Mouse (Mus musculus) liver, embryonic 16.5 days (tissue): ENCODE measurements around the gene Adamtsl2. TPM values are rescaled to one million over a fixed set of nuclear protein-coding genes. Genes with fewer than 3 reads are reported as not detected.

Experiments
- ATAC-seq: fragments of 200-750 bp; cut with Nextera tagmentation; 2 replicates; pipeline ENCODE4 v1.8.0; 2017; ENCODE audit warnings: low read depth, mild to moderate bottlenecking, moderate number of reproducible peaks, moderate library complexity
- H3K27ac ChIP-seq: fragments of 300-500 bp; sonication (generic); 2 replicates; pipeline ENCODE4 v1.5.1; 2014; ENCODE audit warnings: mild to moderate bottlenecking, low read length
- H3K27me3 ChIP-seq: fragments of 300-500 bp; sonication (generic); 2 replicates; pipeline ENCODE4 v1.6.1; 2014; ENCODE audit warnings: low read depth, low read length, mixed read lengths; ENCODE audit not compliant: control insufficient read depth, insufficient read depth
- H3K36me3 ChIP-seq: fragments of 300-500 bp; sonication (generic); 2 replicates; pipeline ENCODE4 v1.6.1; 2014; ENCODE audit warnings: mild to moderate bottlenecking; ENCODE audit not compliant: control insufficient read depth, insufficient read depth
- H3K4me1 ChIP-seq: fragments of 300-500 bp; sonication (generic); 2 replicates; pipeline ENCODE4 v1.6.1; 2014; ENCODE audit warnings: low read depth, low read length, mixed read lengths; ENCODE audit not compliant: control insufficient read depth
- H3K4me2 ChIP-seq: fragments of 300-500 bp; sonication (generic); 2 replicates; pipeline ENCODE4 v1.6.1; 2014; ENCODE audit warnings: low read depth, low read length, mixed read lengths
- H3K4me3 ChIP-seq: fragments of 300-500 bp; sonication (generic); 2 replicates; pipeline ENCODE4 v1.5.1; 2014; ENCODE audit warnings: low read depth, mild to moderate bottlenecking, low read length
- H3K9ac ChIP-seq: fragments of 300-500 bp; sonication (generic); 2 replicates; pipeline ENCODE4 v1.6.1; 2014; ENCODE audit warnings: low read depth, low read length
- H3K9me3 ChIP-seq: fragments of 300-500 bp; sonication (generic); replicated peaks from 2 replicates; pipeline ENCODE4 v1.6.1; 2016; ENCODE audit warnings: low read length; ENCODE audit not compliant: control insufficient read depth
- WGBS: fragments of 180-500 bp; shearing (Covaris S2); extraction: QIAGEN DNeasy Blood & Tissue Kit; methylation state at CpG from one replicate; pipeline ENCODE4 v1.1.7; 2014; ENCODE audit not compliant: insufficient replicate concordance; 5-methylcytosine and 5-hydroxymethylcytosine counted together
- polyA plus RNA-seq: library from polyadenylated mRNA; unstranded; fragments of >200 nt; fragmentation: Nextera tagmentation; extraction: Ambion mirVana; gene quantifications from 2 replicates; pipeline ENCODE4 v1.2.1, GENCODE M21; 2015

Adamtsl2 gene
- polyA plus RNA-seq, 1 experiment from 2014 or later = 0.76 TPM

GRCm38 (mm10) chr2:27070247-27070813 is 8.8 kb upstream of the Adamtsl2 start:
- Histone ChIP-seq H3K4me2 (no peak overlapping the region), H3K27ac (no peak overlapping the region), H3K4me3 (no peak overlapping the region), H3K36me3 (no peaks in the 10 kb centered on the region), H3K27me3 (no peaks in the 10 kb centered on the region), H3K9ac (no peak overlapping the region), H3K9me3 (no peaks in the 10 kb centered on the region), H3K4me1 (no peaks in the 10 kb centered on the region)
- no peak for ATAC-seq
- 40% methylated on average over 2 of the region's 2 CpGs for WGBS

GRCm38 (mm10) chr2:27071137-27071536 is 8.0 kb upstream of the Adamtsl2 start:
- H3K9me3 ChIP-seq = no peaks in the 10 kb centered on the region
- no peaks in the 10 kb centered on the region for H3K4me1 ChIP-seq
- WGBS = 17% methylated on average over 4 of the region's 4 CpGs
- H3K9ac ChIP-seq = no peak overlapping the region
- H3K4me2 ChIP-seq = no peak overlapping the region
- H3K4me3 ChIP-seq = no peak overlapping the region
- no peak overlapping the region for H3K27ac ChIP-seq
- H3K36me3 ChIP-seq = no peaks in the 10 kb centered on the region
- H3K27me3 ChIP-seq = no peaks in the 10 kb centered on the region
- no peak for ATAC-seq

DNA sequence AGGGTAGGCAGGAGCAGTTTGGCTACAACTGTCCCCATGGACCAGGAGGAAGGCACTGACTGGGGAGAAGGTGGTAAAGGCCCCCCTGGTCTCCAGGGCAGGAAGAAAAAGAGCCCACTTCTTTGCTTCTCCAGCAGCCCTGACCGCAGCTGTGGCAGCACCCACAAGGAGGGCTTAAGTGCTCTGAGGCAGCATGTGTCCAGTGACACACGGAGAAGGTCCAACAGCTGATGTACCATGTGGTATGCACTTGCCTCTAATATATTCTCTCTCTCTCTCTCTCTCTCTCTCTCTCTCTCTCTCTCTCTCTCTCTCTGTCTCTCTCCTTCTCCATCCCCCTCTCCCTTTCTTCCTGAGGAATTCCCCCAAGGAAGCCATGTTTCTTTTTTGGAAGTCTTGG is 7.2 kb upstream of the Adamtsl2 start, which contains the start of gene Mymk:
Gene Mymk (minus strand): TSS at position 202 of the 400 bp plus-strand sequence.
- WGBS = 56% methylated on average over 2 of the region's 2 CpGs
- Histone ChIP-seq H3K4me2 (no peak within 1 kb of the TSS), H3K4me3 (no peak within 1 kb of the TSS), H3K4me1 (no peaks in the 10 kb centered on the region), H3K36me3 (no peaks in the 10 kb centered on the region), H3K9me3 (no peaks in the 10 kb centered on the region), H3K27ac (no peak within 1 kb of the TSS), H3K9ac (no peak within 1 kb of the TSS), H3K27me3 (no peaks in the 10 kb centered on the region)
- no peak for ATAC-seq

DNA sequence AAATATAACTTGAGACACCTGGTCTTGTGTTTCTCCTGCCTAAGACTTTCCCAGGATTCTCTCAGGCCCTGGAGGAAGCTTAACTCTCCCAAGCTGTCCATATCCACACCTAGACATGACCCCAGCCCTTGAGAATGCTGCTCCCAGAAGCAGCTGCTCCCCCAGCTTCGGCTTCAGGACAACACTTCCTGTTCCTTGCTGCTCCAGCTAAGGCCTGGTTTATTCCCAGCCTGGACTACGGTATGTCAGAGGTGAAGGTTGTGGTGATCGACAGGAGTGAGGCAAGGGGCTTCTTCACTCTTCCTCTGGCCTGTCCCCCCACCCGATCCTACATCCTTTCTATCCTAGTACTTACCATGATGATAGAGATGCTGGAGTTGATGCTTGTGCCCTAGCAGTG is 5.8 kb upstream of the Adamtsl2 start:
- no peaks in the 10 kb centered on the region for H3K9me3 ChIP-seq
- no peaks in the 10 kb centered on the region for H3K4me1 ChIP-seq
- no peak overlapping the region for H3K9ac ChIP-seq
- no peak for ATAC-seq
- H3K36me3 ChIP-seq = no peaks in the 10 kb centered on the region
- H3K4me2 ChIP-seq = no peak overlapping the region
- no peak overlapping the region for H3K4me3 ChIP-seq
- peaks cover under 1% of the 10 kb centered on the region; the same call in 1 of the 2 replicates for H3K27me3 ChIP-seq
- H3K27ac ChIP-seq = no peak overlapping the region
- WGBS = 46% methylated on average over 4 of the region's 4 CpGs

DNA sequence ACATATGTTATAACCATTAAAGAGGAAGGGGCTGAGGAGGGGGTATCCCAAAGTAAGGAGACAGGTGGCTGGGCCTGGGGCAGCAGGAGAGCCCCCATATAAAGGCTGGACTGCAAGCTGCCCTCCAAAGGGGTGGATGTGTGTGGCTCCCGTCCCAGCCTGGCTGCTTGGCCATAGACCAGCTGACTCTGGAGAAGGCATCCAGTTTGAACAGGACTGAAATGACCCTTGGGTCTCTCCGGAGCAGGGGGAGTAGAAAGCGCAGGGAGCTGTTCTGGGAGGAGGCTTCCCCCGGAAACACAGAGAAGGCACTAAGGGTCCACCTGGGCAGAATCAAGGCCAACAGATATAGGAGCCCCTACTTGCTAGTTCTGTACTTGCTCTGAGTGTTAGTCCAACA is 4.4 kb upstream of the Adamtsl2 start:
- no peak overlapping the region for H3K9ac ChIP-seq
- no peak overlapping the region for H3K27ac ChIP-seq
- no peaks in the 10 kb centered on the region for H3K9me3 ChIP-seq
- no peak overlapping the region for H3K4me3 ChIP-seq
- no peak for ATAC-seq
- peaks cover 3% of the 10 kb centered on the region for H3K27me3 ChIP-seq
- H3K4me2 ChIP-seq = no peak overlapping the region
- 0 out of 2 replicates have a peak, but pooled peaks cover 4% of the 10 kb centered on the region for H3K4me1 ChIP-seq
- H3K36me3 ChIP-seq = no peaks in the 10 kb centered on the region
- 65% methylated on average over 4 of the region's 4 CpGs for WGBS

- no peaks in the 10 kb centered on the region for H3K9me3 ChIP-seq
- H3K4me2 ChIP-seq = no peak overlapping the region
- no peak overlapping the region for H3K4me3 ChIP-seq
- 0 out of 2 replicates have a peak, but pooled peaks cover 4% of the 10 kb centered on the region for H3K4me1 ChIP-seq
- no peak overlapping the region for H3K9ac ChIP-seq
- H3K36me3 ChIP-seq = no peaks in the 10 kb centered on the region
- WGBS = 38% methylated on average over 3 of the region's 3 CpGs
- peaks cover 3% of the 10 kb centered on the region for H3K27me3 ChIP-seq
- H3K27ac ChIP-seq = no peak overlapping the region
- no peak for ATAC-seq
These were observed 3.7 kb upstream of the Adamtsl2 start for GRCm38 (mm10) chr2:27075485-27075884.

DNA sequence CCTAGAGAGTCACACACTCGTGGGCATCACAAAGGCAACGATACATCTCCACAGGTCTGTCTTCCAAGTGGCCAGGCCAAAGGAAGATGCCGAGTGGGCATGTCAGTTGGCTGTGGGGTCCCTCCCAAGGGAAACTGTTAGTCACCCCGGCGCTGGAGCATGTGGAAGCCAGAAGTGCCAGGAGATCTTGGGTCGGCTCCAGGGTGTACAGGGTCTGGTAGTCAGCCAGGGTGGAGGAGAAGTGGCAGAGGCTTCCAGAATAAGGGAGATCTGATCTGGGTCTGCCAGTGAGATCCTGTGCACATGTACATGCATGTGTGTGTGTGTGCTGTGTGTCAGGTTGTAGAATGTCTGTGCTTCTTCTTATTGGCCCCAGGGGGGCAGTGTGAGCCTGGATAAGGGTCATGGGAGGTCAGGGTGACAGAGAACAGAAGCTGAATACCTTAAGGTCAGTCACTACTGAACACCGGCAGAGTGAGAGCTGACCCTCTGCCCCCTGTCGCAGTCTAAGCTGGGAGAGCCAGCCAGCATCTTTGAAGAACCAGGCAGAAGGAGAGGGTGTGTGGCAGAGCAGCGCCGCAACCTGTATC is 1.4 kb upstream of the Adamtsl2 start:
- no peak overlapping the region for H3K4me3 ChIP-seq
- H3K9me3 ChIP-seq = no peaks in the 10 kb centered on the region
- peaks cover 3% of the 10 kb centered on the region for H3K27me3 ChIP-seq
- H3K27ac ChIP-seq = no peak overlapping the region
- no peak for ATAC-seq
- 43% methylated on average over 10 of the region's 10 CpGs for WGBS
- 0 out of 2 replicates have a peak, but pooled peaks cover 4% of the 10 kb centered on the region for H3K4me1 ChIP-seq
- H3K36me3 ChIP-seq = no peaks in the 10 kb centered on the region
- H3K9ac ChIP-seq = no peak overlapping the region
- H3K4me2 ChIP-seq = no peak overlapping the region

DNA sequence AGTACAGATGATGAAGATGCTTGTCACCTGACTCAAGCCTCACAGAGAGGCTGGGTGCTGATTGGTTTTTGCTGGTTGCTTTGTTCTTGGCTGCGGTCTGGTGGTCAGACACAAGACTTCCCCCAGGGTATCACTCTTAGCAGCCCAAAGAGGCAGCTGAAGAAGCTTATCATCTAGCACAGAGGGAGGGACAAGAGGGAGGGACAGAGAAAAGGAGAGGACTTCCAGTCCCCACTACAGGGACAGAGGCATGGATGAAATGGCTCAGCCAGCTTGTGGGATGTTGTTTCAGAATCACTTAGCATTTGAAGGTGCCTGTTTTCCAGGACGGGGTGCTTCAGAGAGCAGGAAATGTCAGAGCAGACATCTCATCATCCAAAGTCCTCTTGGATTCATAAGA is 867 bp upstream of the Adamtsl2 start:
- Histone ChIP-seq H3K27ac (no peak overlapping the region), H3K4me1 (0 out of 2 replicates have a peak, but pooled peaks cover 4% of the 10 kb centered on the region), H3K9me3 (no peaks in the 10 kb centered on the region), H3K4me2 (no peak overlapping the region), H3K4me3 (no peak overlapping the region), H3K36me3 (no peaks in the 10 kb centered on the region), H3K27me3 (peaks cover 3% of the 10 kb centered on the region), H3K9ac (no peak overlapping the region)
- no peak for ATAC-seq
- WGBS = 34% methylated on average over 2 of the region's 2 CpGs

GRCm38 (mm10) chr2:27079649-27080048 is 470 bp downstream of the Adamtsl2 start:
- 53% methylated on average over 2 of the region's 2 CpGs for WGBS
- Histone ChIP-seq H3K4me2 (no peak overlapping the region), H3K9me3 (no peaks in the 10 kb centered on the region), H3K27me3 (peaks cover 3% of the 10 kb centered on the region), H3K4me1 (0 out of 2 replicates have a peak, but pooled peaks cover 4% of the 10 kb centered on the region), H3K9ac (no peak overlapping the region), H3K4me3 (no peak overlapping the region), H3K27ac (no peak overlapping the region), H3K36me3 (no peaks in the 10 kb centered on the region)
- ATAC-seq = no peak
